Mouse (Mus musculus) thymus, adult 2 months (tissue): ENCODE data around the gene Pdxp. TPM values are rescaled to one million over a fixed set of nuclear protein-coding genes. Genes with fewer than 3 reads are reported as not detected.

ENCODE experiments used
- DNase-seq: peaks from one replicate; pipeline ENCODE4 v3.0.0; 2021
- H3K27ac ChIP-seq: fragments of 200-500 bp; 2 replicates; pipeline ENCODE4 v1.5.1; 2012; ENCODE audit warnings: low read length, control low read depth; ENCODE audit not compliant: control insufficient read depth, insufficient read depth
- H3K27me3 ChIP-seq: fragments of 200-500 bp; 2 replicates; pipeline ENCODE4 v1.6.1; 2012; ENCODE audit warnings: mild to moderate bottlenecking, low read length, moderate library complexity, mixed read lengths; ENCODE audit not compliant: control insufficient read depth, insufficient read depth
- H3K36me3 ChIP-seq: fragments of 200-500 bp; 2 replicates; pipeline ENCODE4 v1.6.1; 2012; ENCODE audit warnings: mild to moderate bottlenecking, low read length, moderate library complexity; ENCODE audit not compliant: control insufficient read depth, insufficient read depth
- H3K4me1 ChIP-seq: fragments of 200-500 bp; replicated peaks from 2 replicates; pipeline ENCODE4 v1.6.1; 2012; ENCODE audit warnings: low read length; ENCODE audit not compliant: control insufficient read depth, insufficient read depth
- H3K4me3 ChIP-seq: fragments of 200-500 bp; 2 replicates; pipeline ENCODE4 v1.5.1; 2012; ENCODE audit warnings: mild to moderate bottlenecking, low read length, control low read depth, moderate library complexity; ENCODE audit not compliant: control insufficient read depth, insufficient read depth
- CTCF ChIP-seq: fragments of 200-500 bp; IDR thresholded peaks from 2 replicates; pipeline ENCODE4 v1.5.1; 2012; ENCODE audit warnings: mild to moderate bottlenecking, control low read depth, low read length, moderate library complexity, borderline replicate concordance; ENCODE audit not compliant: control insufficient read depth, poor library complexity, insufficient read depth; ENCODE audit errors: extremely low read depth
- POLR2A ChIP-seq: fragments of 200-500 bp; IDR thresholded peaks from 2 replicates; pipeline ENCODE4 v1.6.1; 2012; ENCODE audit warnings: mild to moderate bottlenecking, low read length, control low read depth, moderate library complexity; ENCODE audit not compliant: control insufficient read depth, poor library complexity, insufficient read depth; ENCODE audit errors: extremely low read depth
- WGBS: fragments of 180-500 bp; shearing (Covaris S2); methylation state at CpG from one replicate; pipeline ENCODE4 v1.1.7; 2018; 5-methylcytosine and 5-hydroxymethylcytosine counted together
- polyA plus RNA-seq: library from polyadenylated mRNA; depleted of rRNA; stranded (reverse); fragments of >200 nt; gene quantifications from 2 replicates; pipeline ENCODE4 v1.2.3, GENCODE M21; 2012

The Pdxp gene
- polyA plus RNA-seq, 1 experiment = 72.0 TPM

DNA sequence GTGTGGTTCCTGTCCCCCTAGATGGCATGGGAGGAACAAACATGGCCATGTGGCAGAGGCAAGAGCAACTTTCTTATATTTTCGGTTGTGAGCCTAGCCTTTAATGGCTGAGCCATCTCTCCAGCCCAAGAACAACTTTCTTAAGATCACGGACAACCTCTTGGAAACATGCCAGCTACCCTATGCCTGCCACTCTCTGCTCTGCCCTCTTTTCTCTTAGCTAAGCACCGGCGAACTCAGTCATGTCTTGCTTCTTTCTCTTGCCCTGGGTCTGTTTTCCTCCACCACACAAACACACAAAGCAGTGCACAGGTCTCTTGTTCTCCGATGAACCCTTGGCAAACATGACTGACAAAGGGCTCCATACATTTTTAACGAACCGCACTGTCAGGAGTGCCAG, 32.5 kb downstream of the Pdxp start:
- Histone ChIP-seq H3K4me1 (no peaks in the 10 kb centered on the region), H3K36me3 (peaks cover 5% of the 10 kb centered on the region), H3K4me3 (no peak overlapping the region), H3K27ac (no peak overlapping the region), H3K27me3 (peaks cover 20% of the 10 kb centered on the region)
- 73% methylated on average over 7 of the region's 7 CpGs for WGBS
- no peak for DNase-seq
- TF ChIP-seq POLR2A (no peak), CTCF (no peak)

DNA sequence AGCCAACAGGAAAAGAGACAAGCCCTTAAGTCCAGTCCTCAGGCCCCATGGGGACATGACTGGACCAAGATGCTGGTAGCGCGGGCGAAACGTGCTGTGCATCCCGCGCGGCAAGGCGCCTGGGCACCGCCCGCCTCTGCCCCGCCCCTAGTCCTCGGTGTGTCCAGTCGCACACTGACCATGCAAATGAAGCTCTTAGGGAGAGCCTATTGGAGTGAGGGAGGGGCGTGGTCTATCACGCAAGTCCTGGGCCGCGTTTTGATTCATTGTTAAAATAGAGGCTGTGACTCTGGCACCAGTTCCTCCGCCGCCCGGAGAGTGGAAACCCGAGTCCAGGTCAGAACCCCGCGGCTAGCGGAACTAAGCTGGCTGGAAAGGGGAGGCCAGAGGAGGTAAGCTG, 33.9 kb downstream of the Pdxp start, which contains the start of gene Triobp:
Triobp (plus strand) TSS at position 68 of the 400 bp plus-strand sequence.
- WGBS = 3% methylated on average over 24 of the region's 24 CpGs
- Histone ChIP-seq H3K4me1 (no peaks in the 10 kb centered on the region), H3K36me3 (no peaks in the 10 kb centered on the region), H3K27ac (no peak within 1 kb of the TSS), H3K4me3 (no peak within 1 kb of the TSS), H3K27me3 (peaks cover 20% of the 10 kb centered on the region)
- no peak for DNase-seq
- TF ChIP-seq POLR2A = no peak
- no peak for TF ChIP-seq CTCF

DNA sequence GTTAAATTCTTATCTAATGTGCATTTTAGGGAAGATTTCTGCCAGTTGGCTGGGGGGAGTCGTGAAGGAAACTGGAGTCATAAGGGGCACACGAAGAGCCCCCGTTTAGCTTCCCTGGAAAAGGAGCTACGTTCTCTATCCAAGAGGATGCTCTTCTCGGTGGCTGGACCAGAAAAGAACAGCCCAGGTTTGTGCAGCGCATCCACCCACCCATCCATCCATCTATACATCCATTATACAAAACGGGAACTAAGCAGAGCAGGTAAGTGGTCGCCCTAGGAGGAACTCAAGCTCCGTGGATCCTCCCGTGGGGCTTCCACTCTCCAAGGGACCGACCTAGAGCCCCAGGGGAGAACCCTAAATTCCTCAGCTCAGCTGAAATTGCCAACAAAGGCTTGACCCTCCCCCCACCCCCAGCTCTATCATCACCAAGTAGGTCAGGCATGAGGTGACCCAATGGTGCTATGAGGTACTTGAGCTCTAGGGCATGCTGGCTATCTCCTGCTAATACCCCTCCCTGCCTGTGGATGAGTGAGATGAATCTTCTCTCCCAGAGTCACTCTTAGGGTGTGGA, 34.5 kb downstream of the Pdxp start:
- Histone ChIP-seq H3K27me3 (peaks cover 20% of the 10 kb centered on the region), H3K4me1 (no peaks in the 10 kb centered on the region), H3K36me3 (no peaks in the 10 kb centered on the region), H3K4me3 (no peak overlapping the region), H3K27ac (no peak overlapping the region)
- no peak for DNase-seq
- TF ChIP-seq POLR2A = no peak
- no peak for TF ChIP-seq CTCF
- whole genome bisulfite sequencing = 6% methylated on average over 11 of the region's 11 CpGs

DNA sequence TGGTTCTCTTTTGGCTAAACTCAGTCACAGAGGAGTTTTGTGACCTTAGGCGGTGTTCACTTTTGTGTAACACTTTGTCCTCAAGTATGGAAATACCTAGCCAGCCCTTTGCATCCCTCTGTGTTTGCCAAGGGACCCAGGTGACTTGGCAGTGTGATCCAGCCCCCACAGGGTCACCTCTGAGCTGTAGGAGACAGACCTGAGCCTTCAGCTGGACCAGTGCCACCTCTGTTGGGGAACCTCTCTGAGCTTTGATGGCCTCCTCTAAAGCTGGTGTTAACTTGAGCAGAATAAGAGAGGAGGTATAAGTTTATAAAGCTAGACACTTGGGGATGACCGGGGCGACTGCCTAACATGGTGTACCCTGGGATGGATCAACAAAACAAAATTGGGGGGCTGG, 35.2 kb downstream of the Pdxp start:
- H3K4me3 ChIP-seq = no peak overlapping the region
- 99% methylated on average over 3 of the region's 3 CpGs for WGBS
- no peak for DNase-seq
- TF ChIP-seq POLR2A = no peak
- TF ChIP-seq CTCF = no peak
- H3K36me3 ChIP-seq = no peaks in the 10 kb centered on the region
- H3K4me1 ChIP-seq = no peaks in the 10 kb centered on the region
- no peak overlapping the region for H3K27ac ChIP-seq
- peaks cover 20% of the 10 kb centered on the region for H3K27me3 ChIP-seq

DNA sequence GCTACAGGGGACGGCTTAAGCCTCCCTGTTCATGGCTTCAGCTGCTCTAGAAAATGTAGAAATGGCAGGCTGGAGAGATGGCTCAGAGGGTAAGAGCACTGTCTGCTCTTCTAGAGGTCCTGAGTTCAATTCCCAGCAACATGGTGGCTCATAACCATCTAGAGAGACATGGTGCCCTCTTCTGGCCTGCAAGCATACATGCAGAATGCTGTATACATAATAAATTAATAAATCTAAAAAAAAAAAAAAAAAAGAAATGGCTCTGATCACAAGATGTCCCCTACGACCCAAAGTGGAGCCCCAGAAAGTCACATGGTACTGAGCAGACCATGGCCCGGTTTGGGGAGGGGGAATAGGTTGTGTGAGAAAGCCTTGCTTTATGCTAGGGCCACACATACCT, 41.9 kb downstream of the Pdxp start:
- H3K27me3 ChIP-seq = no peaks in the 10 kb centered on the region
- H3K27ac ChIP-seq = no peak overlapping the region
- no peaks in the 10 kb centered on the region for H3K36me3 ChIP-seq
- no peak for DNase-seq
- no peaks in the 10 kb centered on the region for H3K4me1 ChIP-seq
- whole genome bisulfite sequencing = 72% methylated on average over 3 of the region's 3 CpGs
- TF ChIP-seq POLR2A = no peak
- TF ChIP-seq CTCF = no peak
- H3K4me3 ChIP-seq = no peak overlapping the region

DNA sequence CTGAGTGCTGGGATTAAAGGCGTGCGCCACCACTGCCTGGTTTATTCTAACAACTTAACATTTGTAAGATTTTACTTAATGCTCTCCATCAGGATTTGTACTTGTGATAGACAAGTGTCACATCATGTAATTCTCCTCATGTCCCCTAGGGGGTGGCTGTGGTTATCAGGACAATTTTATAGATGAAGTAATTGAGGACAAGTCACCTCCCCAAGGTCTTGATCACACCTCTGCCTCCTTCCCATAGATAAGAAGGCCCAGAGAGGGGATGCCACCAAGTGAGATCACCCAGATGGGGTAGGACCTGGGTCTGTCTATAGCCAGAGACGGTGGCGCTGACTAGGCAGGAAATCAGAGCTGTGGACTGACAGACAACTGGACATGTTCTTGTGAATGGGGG, 42.6 kb downstream of the Pdxp start:
- Histone ChIP-seq H3K27ac (no peak overlapping the region), H3K27me3 (no peaks in the 10 kb centered on the region), H3K4me1 (no peaks in the 10 kb centered on the region), H3K36me3 (no peaks in the 10 kb centered on the region), H3K4me3 (no peak overlapping the region)
- 93% methylated on average over 4 of the region's 4 CpGs for WGBS
- TF ChIP-seq POLR2A (no peak), CTCF (no peak)
- no peak for DNase-seq

DNA sequence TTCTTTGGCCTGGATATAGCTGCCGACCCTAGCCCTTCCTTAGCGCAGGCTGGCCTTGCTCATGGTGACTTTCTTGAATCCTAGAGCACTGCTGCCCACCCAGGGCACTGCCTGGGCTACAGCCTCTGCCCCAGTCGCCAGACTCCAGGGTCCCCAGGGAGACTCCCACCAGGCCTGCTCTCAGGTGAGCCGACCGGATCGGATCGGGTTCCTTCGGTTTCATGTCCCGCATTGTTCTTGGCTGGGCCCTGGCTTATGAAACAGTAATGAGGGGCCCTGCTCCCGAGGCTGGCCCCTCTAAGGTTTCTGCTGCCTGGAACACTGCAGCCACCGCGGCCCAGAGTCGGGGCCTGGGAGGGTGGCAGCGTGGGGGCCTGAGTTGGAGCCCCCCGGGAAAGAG, 43.3 kb downstream of the Pdxp start:
- TF ChIP-seq CTCF (no peak), POLR2A (no peak)
- H3K4me3 ChIP-seq = no peak overlapping the region
- no peaks in the 10 kb centered on the region for H3K27me3 ChIP-seq
- H3K4me1 ChIP-seq = no peaks in the 10 kb centered on the region
- no peak overlapping the region for H3K27ac ChIP-seq
- 90% methylated on average over 15 of the region's 15 CpGs for WGBS
- no peaks in the 10 kb centered on the region for H3K36me3 ChIP-seq
- no peak for DNase-seq
